Mouse (Mus musculus) myocyte (in vitro differentiated cells): ENCODE measurements at regions not wholly inside any gene's neighbourhood (a gene's known extent, or its start where the extent isn't known, plus 50 kb on each side); places are given as distances from the start of the nearest gene placed in this dataset.

Experiments
- H3K27me3 ChIP-seq: one replicate; pipeline ENCODE4 v1.6.1; 2011; ENCODE audit not compliant: control insufficient read depth, insufficient read depth, insufficient read length
- H3K36me3 ChIP-seq: one replicate; pipeline ENCODE4 v1.6.1; 2011; ENCODE audit not compliant: control insufficient read depth, insufficient read depth
- H3K4me2 ChIP-seq: one replicate; pipeline ENCODE4 v1.6.1; 2011; ENCODE audit warnings: low read depth, control low read depth
- H3K4me3 ChIP-seq: one replicate; pipeline ENCODE4 v1.5.1; 2011; ENCODE audit warnings: mild to moderate bottlenecking, control low read depth, moderate library complexity
- H3K79me2 ChIP-seq: one replicate; pipeline ENCODE4 v1.6.1; 2011; ENCODE audit not compliant: control insufficient read depth, insufficient read depth
- H3ac ChIP-seq: one replicate; pipeline ENCODE4 v1.6.1; 2011; ENCODE audit not compliant: control insufficient read depth, insufficient read length
- CEBPB ChIP-seq: IDR thresholded peaks from 2 replicates; pipeline ENCODE4 v1.6.1; 2011; ENCODE audit warnings: mild to moderate bottlenecking, moderate library complexity; ENCODE audit not compliant: poor library complexity, insufficient read depth, severe bottlenecking
- E2F4 ChIP-seq: IDR thresholded peaks from one replicate; pipeline ENCODE4 v1.6.1; 2011; ENCODE audit warnings: mild to moderate bottlenecking, control low read depth, moderate library complexity; ENCODE audit not compliant: insufficient read depth
- MAX ChIP-seq: IDR thresholded peaks from one replicate; pipeline ENCODE4 v1.6.1; 2011; ENCODE audit warnings: low read depth, mild to moderate bottlenecking, control low read depth
- MYOD1 ChIP-seq, 3 experiments: IDR thresholded peaks; one replicate each; pipeline ENCODE4 v1.6.1; 2011; ENCODE audit warnings: control low read depth in 2 of 3, low read depth in 2 of 3, mild to moderate bottlenecking in 2 of 3, moderate library complexity in 1 of 3; ENCODE audit not compliant: insufficient read length in 2 of 3, control insufficient read depth in 1 of 3
- MYOG ChIP-seq, 3 experiments: IDR thresholded peaks; one replicate each; pipeline ENCODE4 v1.6.1; 2011; ENCODE audit warnings: control low read depth in 2 of 3, low read depth in 2 of 3, mild to moderate bottlenecking in 2 of 3; ENCODE audit not compliant: insufficient read length in 2 of 3, control insufficient read depth in 1 of 3, insufficient read depth in 1 of 3
- POLR2A ChIP-seq: IDR thresholded peaks from one replicate; pipeline ENCODE4 v1.6.1; 2011; ENCODE audit warnings: low read depth, mild to moderate bottlenecking, control low read depth, moderate library complexity; ENCODE audit not compliant: insufficient read length
- POLR2AphosphoS2 ChIP-seq: IDR thresholded peaks from one replicate; pipeline ENCODE4 v1.6.1; 2011; ENCODE audit warnings: low read depth, control low read depth; ENCODE audit not compliant: insufficient read length
- REST ChIP-seq: IDR thresholded peaks from one replicate; pipeline ENCODE4 v1.6.1; 2011; ENCODE audit warnings: mild to moderate bottlenecking, control low read depth, moderate library complexity; ENCODE audit not compliant: insufficient read depth, insufficient read length
- SRF ChIP-seq: IDR thresholded peaks from one replicate; pipeline ENCODE4 v1.6.1; 2011; ENCODE audit warnings: low read depth; ENCODE audit not compliant: control insufficient read depth, insufficient read length
- TCF12 ChIP-seq: IDR thresholded peaks from one replicate; pipeline ENCODE4 v1.6.1; 2011; ENCODE audit warnings: mild to moderate bottlenecking, control low read depth; ENCODE audit not compliant: poor library complexity, insufficient read depth, severe bottlenecking
- TCF3 ChIP-seq: IDR thresholded peaks from one replicate; pipeline ENCODE4 v1.6.1; 2011; ENCODE audit warnings: low read depth, control low read depth; ENCODE audit not compliant: insufficient read length
- USF1 ChIP-seq: IDR thresholded peaks from one replicate; pipeline ENCODE4 v1.6.1; 2011; ENCODE audit warnings: low read depth, mild to moderate bottlenecking, control low read depth, moderate library complexity

DNA sequence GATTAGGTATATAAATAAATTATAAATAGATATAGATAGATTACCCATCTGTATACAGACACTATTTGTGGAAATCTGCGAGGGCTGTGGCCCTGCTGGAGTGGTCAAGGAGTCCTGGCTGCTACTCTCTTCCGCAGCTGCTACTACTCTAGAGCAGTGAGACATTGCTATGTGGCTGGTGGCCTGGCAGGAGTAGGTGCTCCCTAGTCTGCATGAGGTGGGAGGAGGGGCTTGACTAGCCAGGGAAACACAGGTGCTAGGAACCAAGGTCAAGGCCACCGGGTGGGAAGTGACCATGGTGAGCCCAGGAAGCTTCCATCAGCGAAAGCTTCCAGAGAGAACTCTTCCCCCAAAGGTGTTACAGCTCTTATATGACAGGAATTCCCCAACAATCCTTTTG, 100.3 kb downstream of the Dyrk2 start:
- Histone ChIP-seq H3K4me3 (no peak overlapping the region), H3K4me2 (no peak overlapping the region), H3ac (no peak overlapping the region), H3K36me3 (no peaks in the 10 kb centered on the region), H3K79me2 (no peaks in the 10 kb centered on the region), H3K27me3 (no peaks in the 10 kb centered on the region)
- TF ChIP-seq MYOG (IDR thresholded peaks at IDR 0.05; ENCODE audit: control insufficient read depth in 1 of 3, insufficient read depth in 1 of 3, insufficient read length in 2 of 3, low read depth in 2 of 3) (peak in 1 of 3 experiments; percentile 29), POLR2A (no peak)

- Histone ChIP-seq H3K4me2 (no peak overlapping the region), H3K79me2 (no peaks in the 10 kb centered on the region), H3ac (no peak overlapping the region), H3K36me3 (no peaks in the 10 kb centered on the region), H3K27me3 (no peaks in the 10 kb centered on the region), H3K4me3 (no peak overlapping the region)
- no peak for TF ChIP-seq TCF12
Observed at GRCm38 (mm10) chr10:118778656-118779055, 91.4 kb downstream of the Dyrk2 start.

DNA sequence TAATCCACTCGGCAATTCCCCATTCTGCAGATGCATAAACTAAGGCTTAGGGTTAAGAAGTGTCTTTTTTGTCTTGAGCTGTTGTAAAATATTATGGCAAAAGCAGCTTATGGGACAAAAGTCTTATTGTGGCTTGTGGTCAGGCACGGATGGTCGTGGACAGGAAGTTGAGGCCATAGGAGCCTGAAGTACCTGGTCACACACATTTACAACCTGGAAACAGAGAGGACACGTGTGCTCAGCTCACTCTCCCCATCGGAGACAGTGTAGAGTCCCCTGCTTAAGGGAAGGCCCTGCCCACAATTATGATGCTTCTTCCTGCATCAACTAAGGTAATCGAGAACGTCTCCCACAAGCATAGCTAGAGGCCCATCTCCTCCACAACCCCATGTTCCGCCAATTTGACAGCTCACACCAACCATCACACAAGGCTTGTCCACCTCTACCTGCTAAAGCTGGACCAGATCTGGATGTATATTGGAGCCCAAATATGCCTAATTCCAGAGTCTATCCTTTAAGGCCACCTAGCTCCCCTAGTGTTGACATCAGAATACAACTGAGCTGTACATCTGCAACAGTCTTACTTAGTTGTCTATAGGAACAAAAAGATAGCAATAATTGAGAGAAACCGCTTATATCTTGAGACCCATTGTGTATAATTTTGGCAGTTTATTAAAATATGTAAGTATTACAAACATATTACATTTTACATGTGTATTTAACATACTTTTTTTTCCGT, 89.0 kb downstream of the Dyrk2 start:
- no peak for TF ChIP-seq SRF
- TF ChIP-seq REST = no peak
- no peak for TF ChIP-seq CEBPB
- TF ChIP-seq E2F4 = no peak
- no peak for TF ChIP-seq TCF12
- no peak for TF ChIP-seq TCF3
- H3ac ChIP-seq = no peak overlapping the region
- no peak overlapping the region for H3K4me2 ChIP-seq
- no peak overlapping the region for H3K4me3 ChIP-seq
- no peaks in the 10 kb centered on the region for H3K79me2 ChIP-seq
- no peaks in the 10 kb centered on the region for H3K36me3 ChIP-seq
- no peaks in the 10 kb centered on the region for H3K27me3 ChIP-seq

DNA sequence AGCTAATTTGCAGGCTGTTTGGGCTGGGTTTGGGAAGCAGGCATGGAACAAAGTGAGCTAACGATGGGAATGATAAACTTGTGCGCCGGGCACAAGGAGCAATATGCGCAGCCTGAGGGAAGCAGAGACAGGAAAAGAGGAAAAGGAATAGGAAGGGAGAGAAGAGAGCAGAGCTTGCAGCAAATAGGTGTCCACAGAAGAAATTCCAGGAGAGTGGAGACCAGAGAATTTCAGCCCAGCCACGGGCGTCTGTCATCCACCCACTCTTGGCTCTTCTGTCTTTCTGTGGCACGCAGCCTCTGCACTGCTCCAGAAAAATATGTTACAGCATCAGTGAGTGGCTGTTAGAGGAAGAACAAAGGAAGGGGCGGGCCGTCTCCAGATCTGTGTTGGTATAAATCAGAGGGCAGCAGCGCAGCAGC, 88.2 kb downstream of the Dyrk2 start:
- Histone ChIP-seq H3K36me3 (no peaks in the 10 kb centered on the region), H3ac (no peak overlapping the region), H3K27me3 (no peaks in the 10 kb centered on the region), H3K4me2 (no peak overlapping the region), H3K4me3 (no peak overlapping the region), H3K79me2 (no peaks in the 10 kb centered on the region)
- TF ChIP-seq SRF = no peak
- TF ChIP-seq TCF12 = no peak
- no peak for TF ChIP-seq MYOD1 (IDR thresholded peaks at IDR 0.05; ENCODE audit: control insufficient read depth in 1 of 3, insufficient read length in 2 of 3, low read depth in 2 of 3)
- TF ChIP-seq E2F4 = no peak
- TF ChIP-seq MAX = no peak
- no peak for TF ChIP-seq MYOG (IDR thresholded peaks at IDR 0.05; ENCODE audit: control insufficient read depth in 1 of 3, insufficient read depth in 1 of 3, insufficient read length in 2 of 3, low read depth in 2 of 3)
- TF ChIP-seq REST = no peak
- TF ChIP-seq CEBPB = no peak
- no peak for TF ChIP-seq USF1
- TF ChIP-seq POLR2AphosphoS2 = no peak
- TF ChIP-seq POLR2A = no peak
- no peak for TF ChIP-seq TCF3

- H3K4me3 ChIP-seq = no peak overlapping the region
- no peaks in the 10 kb centered on the region for H3K27me3 ChIP-seq
- TF ChIP-seq POLR2A (no peak), TCF12 (no peak), POLR2AphosphoS2 (no peak), REST (no peak), MYOD1 (IDR thresholded peaks at IDR 0.05; ENCODE audit: control insufficient read depth in 1 of 3, insufficient read length in 2 of 3, low read depth in 2 of 3) (no peak), E2F4 (no peak), CEBPB (no peak), SRF (no peak), MYOG (IDR thresholded peaks at IDR 0.05; ENCODE audit: control insufficient read depth in 1 of 3, insufficient read depth in 1 of 3, insufficient read length in 2 of 3, low read depth in 2 of 3) (no peak), USF1 (no peak), MAX (no peak), TCF3 (no peak)
- H3ac ChIP-seq = no peak overlapping the region
- H3K79me2 ChIP-seq = no peaks in the 10 kb centered on the region
- H3K4me2 ChIP-seq = no peak overlapping the region
- H3K36me3 ChIP-seq = no peaks in the 10 kb centered on the region
Observed at GRCm38 (mm10) chr10:118782646-118783045, 87.4 kb downstream of the Dyrk2 start.
